Mouse (Mus musculus) hindbrain, embryonic 11.5 days (tissue): ENCODE measurements around the gene Usp50. TPM values are rescaled to one million over a fixed set of nuclear protein-coding genes. Genes with fewer than 3 reads are reported as not detected.

Experiments used
- ATAC-seq: fragments of 200-750 bp; cut with Nextera tagmentation; 2 replicates; pipeline ENCODE4 v1.8.0; 2017; ENCODE audit warnings: mild to moderate bottlenecking, moderate TSS enrichment, moderate library complexity; ENCODE audit not compliant: low FRiP score
- DNase-seq: peaks from one replicate; pipeline ENCODE4 v3.0.0-alpha.2; 2015; ENCODE audit warnings: low spot score
- H3K27ac ChIP-seq: fragments of 300-500 bp; sonication (generic); 2 replicates; pipeline ENCODE4 v1.5.1; 2014; ENCODE audit warnings: mild to moderate bottlenecking, low read depth, low read length
- H3K27me3 ChIP-seq: fragments of 300-500 bp; sonication (generic); 2 replicates; pipeline ENCODE4 v1.6.1; 2014; ENCODE audit warnings: mild to moderate bottlenecking, low read length, moderate library complexity, mixed read lengths; ENCODE audit not compliant: control insufficient read depth, insufficient read depth
- H3K36me3 ChIP-seq: fragments of 300-500 bp; sonication (generic); 2 replicates; pipeline ENCODE4 v1.6.1; 2014; ENCODE audit warnings: mild to moderate bottlenecking, low read length, moderate library complexity, mixed read lengths; ENCODE audit not compliant: control insufficient read depth, insufficient read depth
- H3K4me1 ChIP-seq: fragments of 300-500 bp; sonication (generic); replicated peaks from 2 replicates; pipeline ENCODE4 v1.6.1; 2014; ENCODE audit warnings: low read length, mixed read lengths; ENCODE audit not compliant: control insufficient read depth, insufficient read depth
- H3K4me2 ChIP-seq: fragments of 300-500 bp; sonication (generic); replicated peaks from 2 replicates; pipeline ENCODE4 v1.6.1; 2014; ENCODE audit warnings: mild to moderate bottlenecking, low read depth, low read length
- H3K4me3 ChIP-seq: fragments of 300-500 bp; sonication (generic); 2 replicates; pipeline ENCODE4 v1.5.1; 2014; ENCODE audit warnings: low read depth, low read length
- H3K9ac ChIP-seq: fragments of 300-500 bp; sonication (generic); 2 replicates; pipeline ENCODE4 v1.6.1; 2014; ENCODE audit warnings: low read depth, low read length
- H3K9me3 ChIP-seq: fragments of 300-500 bp; sonication (generic); 2 replicates; pipeline ENCODE4 v1.6.1; 2016; ENCODE audit warnings: low read length; ENCODE audit not compliant: control insufficient read depth
- WGBS: fragments of 180-500 bp; shearing (Covaris S2); extraction: QIAGEN DNeasy Blood & Tissue Kit; methylation state at CpG from one replicate; pipeline ENCODE4 v1.1.7; 2014; 5-methylcytosine and 5-hydroxymethylcytosine counted together
- polyA plus RNA-seq: library from polyadenylated mRNA; unstranded; fragments of >200 nt; fragmentation: Nextera tagmentation; extraction: Ambion mirVana; gene quantifications from 2 replicates; pipeline ENCODE4 v1.2.1, GENCODE M21; 2014

Gene Usp50
- polyA plus RNA-seq, 1 experiment from 2014 or later = 2.6 TPM

- Histone ChIP-seq H3K4me2 (no peak overlapping the region), H3K4me1 (no peaks in the 10 kb centered on the region), H3K9ac (no peak overlapping the region), H3K27me3 (no peaks in the 10 kb centered on the region), H3K4me3 (no peak overlapping the region), H3K36me3 (no peaks in the 10 kb centered on the region), H3K27ac (no peak overlapping the region), H3K9me3 (no peaks in the 10 kb centered on the region)
- ATAC-seq = no peak
- no peak for DNase-seq
These were observed 70.3 kb downstream of the Usp50 start for GRCm38 (mm10) chr2:126712950-126713349.

- DNase-seq (no peak), ATAC-seq (no peak)
- H3K4me3 ChIP-seq = no peak overlapping the region
- H3K9ac ChIP-seq = no peak overlapping the region
- H3K36me3 ChIP-seq = no peaks in the 10 kb centered on the region
- H3K27ac ChIP-seq = no peak overlapping the region
- H3K27me3 ChIP-seq = no peaks in the 10 kb centered on the region
- WGBS = 97% methylated on average over 5 of the region's 5 CpGs
- no peaks in the 10 kb centered on the region for H3K9me3 ChIP-seq
- H3K4me1 ChIP-seq = no peaks in the 10 kb centered on the region
- no peak overlapping the region for H3K4me2 ChIP-seq
These were observed 70.7 kb downstream of the Usp50 start for GRCm38 (mm10) chr2:126712526-126712925.

DNA sequence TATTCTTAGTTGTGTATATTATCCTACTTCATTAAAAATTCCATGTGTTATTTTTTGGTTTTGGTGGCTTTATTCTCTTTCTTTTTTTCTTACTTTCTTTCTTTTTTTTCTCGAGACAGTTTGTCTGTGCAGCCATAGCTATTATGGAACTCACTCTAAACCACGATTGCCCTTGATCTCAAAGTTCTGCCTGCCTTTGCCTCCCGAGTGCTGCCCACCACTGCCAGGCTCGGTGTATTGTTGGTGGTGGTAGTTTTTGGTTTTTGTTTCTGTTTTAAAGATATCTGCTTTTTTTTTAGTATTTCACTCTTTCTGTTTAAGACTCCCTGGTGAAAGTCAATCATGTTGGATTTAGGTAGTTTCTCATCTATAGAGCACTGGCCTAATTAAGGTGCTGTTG is 74.9 kb downstream of the Usp50 start:
- H3K4me1 ChIP-seq = no peaks in the 10 kb centered on the region
- H3K27ac ChIP-seq = no peak overlapping the region
- no peak for DNase-seq
- H3K9ac ChIP-seq = no peak overlapping the region
- no peak for ATAC-seq
- 92% methylated on average over 4 of the region's 4 CpGs for WGBS
- H3K4me3 ChIP-seq = no peak overlapping the region
- H3K9me3 ChIP-seq = no peaks in the 10 kb centered on the region
- 0 out of 2 replicates have a peak, but pooled peaks cover 3% of the 10 kb centered on the region for H3K27me3 ChIP-seq
- H3K36me3 ChIP-seq = no peaks in the 10 kb centered on the region
- peak overlapping the region; percentile 44 for H3K4me2 ChIP-seq

- H3K27ac ChIP-seq = peak overlapping the region; percentile 32; the same call in 1 of the 2 replicates
These were observed 75.9 kb downstream of the Usp50 start for GRCm38 (mm10) chr2:126707438-126707779.

GRCm38 (mm10) chr2:126706759-126707437 is 76.4 kb downstream of the Usp50 start, which contains the start of gene Usp8:
Gene Usp8 (plus strand): TSS chr2:126707328.
- Histone ChIP-seq H3K4me3 (peak within 1 kb of the TSS; percentile 61), H3K27ac (peak within 1 kb of the TSS; percentile 32; the same call in 1 of the 2 replicates), H3K36me3 (no peaks in the 10 kb centered on the region), H3K4me2 (peak within 1 kb of the TSS; percentile 44), H3K9me3 (no peaks in the 10 kb centered on the region), H3K4me1 (no peaks in the 10 kb centered on the region), H3K9ac (peak within 1 kb of the TSS; percentile 72), H3K27me3 (0 out of 2 replicates have a peak, but pooled peaks cover 3% of the 10 kb centered on the region)
- WGBS = 3% methylated on average over 47 of the region's 47 CpGs
- DNase-seq (peak; percentile 99), ATAC-seq (peak; percentile 100)

More at GRCm38 (mm10) chr2:126707438-126707779, 75.9 kb downstream of the Usp50 start:
- ATAC-seq (peak; percentile 90; the same call in 1 of the 2 replicates), DNase-seq (no peak)
- 0% methylated on average over 11 of the region's 23 CpGs for WGBS
- H3K27me3 ChIP-seq = 0 out of 2 replicates have a peak, but pooled peaks cover 3% of the 10 kb centered on the region
- no peaks in the 10 kb centered on the region for H3K9me3 ChIP-seq
- peak overlapping the region; percentile 61 for H3K4me3 ChIP-seq
- no peaks in the 10 kb centered on the region for H3K4me1 ChIP-seq
- H3K36me3 ChIP-seq = no peaks in the 10 kb centered on the region
- H3K4me2 ChIP-seq = peak overlapping the region; percentile 44
- peak overlapping the region; percentile 72 for H3K9ac ChIP-seq

DNA sequence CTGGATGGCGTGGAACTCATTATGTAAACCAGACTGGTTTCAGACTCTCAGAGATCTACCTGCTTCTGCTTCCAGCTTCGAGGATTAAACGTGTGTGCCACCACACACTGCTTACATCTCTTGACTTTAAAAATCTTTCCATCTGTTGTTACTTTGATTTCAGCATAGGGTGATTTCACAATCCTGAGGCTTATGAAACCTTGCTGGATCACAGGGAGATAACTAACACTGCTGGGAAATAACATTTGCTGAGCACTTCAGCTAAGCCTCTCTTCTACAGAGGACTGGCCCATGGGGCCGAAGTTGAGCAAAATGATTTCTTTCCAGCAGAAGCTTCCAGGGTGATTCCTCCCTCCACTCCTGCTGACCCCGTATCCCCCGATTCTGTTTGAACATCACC is 88.0 kb downstream of the Usp50 start:
- no peak overlapping the region for H3K4me3 ChIP-seq
- 84% methylated on average over 6 of the region's 6 CpGs for WGBS
- no peaks in the 10 kb centered on the region for H3K27me3 ChIP-seq
- no peak overlapping the region for H3K4me2 ChIP-seq
- DNase-seq (no peak), ATAC-seq (no peak)
- no peaks in the 10 kb centered on the region for H3K9me3 ChIP-seq
- H3K9ac ChIP-seq = no peak overlapping the region
- H3K36me3 ChIP-seq = no peaks in the 10 kb centered on the region
- H3K27ac ChIP-seq = no peak overlapping the region
- H3K4me1 ChIP-seq = no peaks in the 10 kb centered on the region

DNA sequence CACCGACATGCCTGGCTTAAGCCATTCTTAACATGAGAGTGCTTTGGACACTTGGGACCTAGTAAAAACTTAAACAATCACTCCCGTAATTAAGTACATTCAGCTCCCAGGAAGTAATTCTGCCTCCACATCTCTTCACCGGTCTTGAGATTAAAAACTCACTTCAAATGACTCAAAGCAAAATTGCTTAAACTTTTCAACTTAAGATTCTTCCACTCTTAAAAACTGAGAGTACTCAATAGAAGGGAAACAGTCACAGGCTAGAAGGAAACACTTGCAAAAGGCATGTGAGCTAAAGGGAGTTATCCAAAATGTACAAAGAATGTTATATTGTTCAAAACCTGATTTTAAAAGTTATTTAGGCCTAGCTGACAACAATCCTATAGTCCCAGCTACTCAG is 92.0 kb downstream of the Usp50 start:
- no peak overlapping the region for H3K27ac ChIP-seq
- no peak overlapping the region for H3K4me3 ChIP-seq
- no peaks in the 10 kb centered on the region for H3K4me1 ChIP-seq
- DNase-seq (no peak), ATAC-seq (no peak)
- no peak overlapping the region for H3K4me2 ChIP-seq
- H3K9ac ChIP-seq = no peak overlapping the region
- H3K36me3 ChIP-seq = no peaks in the 10 kb centered on the region
- H3K27me3 ChIP-seq = no peaks in the 10 kb centered on the region
- 87% methylated on average over 3 of the region's 3 CpGs for WGBS
- H3K9me3 ChIP-seq = no peaks in the 10 kb centered on the region

DNA sequence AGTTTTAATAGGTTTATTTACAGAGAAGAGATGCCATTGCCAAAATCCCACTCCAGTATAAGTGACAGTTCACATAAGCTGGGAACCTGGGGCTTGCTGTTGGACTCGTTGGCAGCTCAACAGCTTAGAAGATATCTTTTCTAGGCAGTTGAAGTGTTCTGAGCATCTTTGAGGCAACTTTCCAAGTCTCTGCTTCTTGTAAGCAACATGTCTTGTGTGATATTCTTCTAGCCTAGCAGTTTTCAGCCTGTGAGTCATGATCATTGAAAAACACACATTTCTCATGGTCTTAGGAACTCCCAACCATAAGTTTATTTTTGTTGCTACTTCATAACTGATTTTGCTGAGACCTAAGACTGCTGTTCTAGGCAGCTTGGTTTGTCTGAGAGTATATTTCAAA is 100.3 kb downstream of the Usp50 start:
- WGBS = 96% methylated on average over 1 of the region's 1 CpGs
- no peak overlapping the region for H3K9ac ChIP-seq
- H3K4me2 ChIP-seq = no peak overlapping the region
- DNase-seq (no peak), ATAC-seq (no peak)
- no peaks in the 10 kb centered on the region for H3K36me3 ChIP-seq
- no peaks in the 10 kb centered on the region for H3K27me3 ChIP-seq
- H3K4me1 ChIP-seq = no peaks in the 10 kb centered on the region
- H3K9me3 ChIP-seq = no peaks in the 10 kb centered on the region
- no peak overlapping the region for H3K27ac ChIP-seq
- no peak overlapping the region for H3K4me3 ChIP-seq

- Histone ChIP-seq H3K27ac (no peak overlapping the region), H3K4me2 (no peak overlapping the region), H3K4me3 (no peak overlapping the region), H3K27me3 (no peaks in the 10 kb centered on the region), H3K36me3 (no peaks in the 10 kb centered on the region), H3K9ac (no peak overlapping the region), H3K4me1 (no peaks in the 10 kb centered on the region), H3K9me3 (no peaks in the 10 kb centered on the region)
- ATAC-seq (no peak), DNase-seq (no peak)
- 86% methylated on average over 2 of the region's 2 CpGs for WGBS
These were observed 100.9 kb downstream of the Usp50 start for GRCm38 (mm10) chr2:126682333-126682732.
